Mouse (Mus musculus): Measurements from ENCODE around the gene Gm21663.

Gm21663 gene

GRCm38 (mm10) chr5:25942281-25942680 lies at the start of gene Gm21663:
Gene Gm21663 (minus strand): TSS chr5:25942381.
- WGBS = 44% methylated on average over 2 of the region's 2 CpGs

GRCm38 (mm10) chr5:25988550-25988949 lies 46.4 kb upstream of the Gm21663 start, which contains the start of gene Gm21698:
Gene Gm21698 (minus strand): TSS chr5:25988650.
- WGBS = no CpG with 5 or more reads among the region's 3 CpGs

- WGBS = no CpG with 5 or more reads among the region's 2 CpGs
These were observed 30.4 kb upstream of the Gm21663 start, which contains the start of gene Gm21680 for GRCm38 (mm10) chr5:25972563-25972962. Gene Gm21680 (minus strand): TSS chr5:25972663.

- 63% methylated on average over 17 of the region's 17 CpGs for WGBS
These were observed 14.9 kb upstream of the Gm21663 start for GRCm38 (mm10) chr5:25957050-25957449.

GRCm38 (mm10) chr5:25956611-25957010 lies 14.4 kb upstream of the Gm21663 start:
- WGBS = 43% methylated on average over 32 of the region's 32 CpGs

GRCm38 (mm10) chr5:25954317-25954716 lies 12.1 kb upstream of the Gm21663 start, which contains the start of gene Gm21671:
Gene Gm21671 (minus strand): TSS chr5:25954417.
- WGBS = 72% methylated on average over 2 of the region's 2 CpGs

GRCm38 (mm10) chr5:25945391-25945790 lies 3.2 kb upstream of the Gm21663 start:
- WGBS = 89% methylated on average over 2 of the region's 2 CpGs

- WGBS = 91% methylated on average over 1 of the region's 1 CpGs
These were observed 50.9 kb downstream of the Gm21663 start for GRCm38 (mm10) chr5:25891321-25891720.

GRCm38 (mm10) chr5:25889746-25890382 lies 52.3 kb downstream of the Gm21663 start:
- WGBS = 22% methylated on average over 3 of the region's 3 CpGs

GRCm38 (mm10) chr5:25886708-25887107 lies 55.5 kb downstream of the Gm21663 start:
- WGBS = 93% methylated on average over 3 of the region's 3 CpGs
